Mouse (Mus musculus): ENCODE results near the gene Skp2.

DNA sequence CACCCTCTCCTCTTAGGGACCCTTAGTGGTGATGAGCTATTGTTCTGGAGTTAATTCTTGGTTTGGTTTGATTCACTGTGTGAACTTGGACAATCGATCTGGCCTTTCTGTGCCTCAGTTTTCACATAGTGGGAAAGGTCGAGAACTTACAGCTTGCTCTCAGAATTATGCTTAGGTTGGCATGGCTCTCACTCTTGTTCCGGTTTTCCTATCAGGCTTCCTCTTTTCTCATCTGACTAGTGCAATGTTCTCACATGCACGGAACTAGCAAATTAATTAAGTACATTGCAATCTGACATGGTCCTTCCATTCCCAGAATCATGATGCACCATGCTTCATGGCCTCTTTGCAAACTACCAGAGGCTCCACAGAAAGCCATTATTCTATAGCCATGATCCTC is 32.2 kb downstream of the Skp2 start:
- TF ChIP-seq CTCF (conservative IDR thresholded peaks at IDR 0.05; ENCODE audit: insufficient read depth, insufficient read length, low read depth, low read length) (no peak), POLR2A (IDR thresholded peaks at IDR 0.05; ENCODE audit: low read depth, low read length) (no peak)

Measured in kidney, adult 2 months (tissue).